Mouse (Mus musculus) thymus, adult 2 months (tissue): ENCODE results near the gene Cnn2.

ENCODE experiments used
- CTCF ChIP-seq: fragments of 200-500 bp; IDR thresholded peaks from 2 replicates; pipeline ENCODE4 v1.5.1; 2012; ENCODE audit warnings: mild to moderate bottlenecking, control low read depth, low read length, moderate library complexity, borderline replicate concordance; ENCODE audit not compliant: control insufficient read depth, poor library complexity, insufficient read depth; ENCODE audit errors: extremely low read depth
- POLR2A ChIP-seq: fragments of 200-500 bp; IDR thresholded peaks from 2 replicates; pipeline ENCODE4 v1.6.1; 2012; ENCODE audit warnings: mild to moderate bottlenecking, low read length, control low read depth, moderate library complexity; ENCODE audit not compliant: control insufficient read depth, poor library complexity, insufficient read depth; ENCODE audit errors: extremely low read depth

- TF ChIP-seq CTCF (no peak), POLR2A (no peak)
Measured at GRCm38 (mm10) chr10:79942988-79943387, 45.4 kb upstream of the Cnn2 start.
